Mouse (Mus musculus) lung, postnatal 0 days (tissue): ENCODE data around the gene Spsb4.

ENCODE experiments used
- CTCF ChIP-seq: IDR thresholded peaks from 2 replicates; pipeline ENCODE4 v1.5.1; 2016; ENCODE audit warnings: antibody characterized with exemption, mild to moderate bottlenecking
- EP300 ChIP-seq: IDR thresholded peaks from 2 replicates; pipeline ENCODE4 v1.6.1; 2016; ENCODE audit warnings: antibody characterized with exemption, mild to moderate bottlenecking, control low read depth

DNA sequence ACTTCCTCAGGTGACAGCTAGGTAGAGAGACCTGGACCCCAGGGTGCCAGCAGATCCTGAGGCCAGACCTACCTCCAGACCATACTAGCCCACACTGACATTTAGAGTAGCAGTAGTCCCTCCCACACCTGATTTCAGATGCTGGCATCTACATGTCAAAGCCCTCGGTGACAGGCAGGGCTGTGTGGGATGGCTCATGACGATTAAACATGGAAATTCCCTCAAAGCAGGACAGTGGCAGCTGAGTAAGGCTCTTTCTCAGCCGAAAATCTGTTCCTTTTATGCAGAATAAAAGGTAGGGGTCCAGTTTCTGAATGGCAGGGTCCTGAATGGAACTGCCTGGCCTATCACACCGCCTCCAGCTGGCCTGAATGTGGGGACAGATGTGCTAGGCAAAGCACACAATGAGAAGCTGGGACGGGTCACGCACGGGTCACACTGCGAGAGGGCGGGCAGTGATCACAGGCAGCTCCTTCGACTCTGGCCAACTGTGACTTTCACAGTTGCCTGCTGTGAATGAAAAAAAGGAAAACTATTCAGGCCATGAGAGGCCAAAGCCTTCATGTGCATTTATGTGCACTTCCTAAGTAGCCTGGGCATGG, 29.2 kb downstream of the Spsb4 start:
- TF ChIP-seq CTCF = no peak
- no peak for TF ChIP-seq EP300
